Mouse (Mus musculus) E14TG2a.4 (cell line): ENCODE data around the gene Zkscan17.

Source experiments
- H3K27me3 ChIP-seq: 2 replicates; pipeline ENCODE4 v1.6.1; 2014; ENCODE audit warnings: low read length, control low read depth; ENCODE audit not compliant: insufficient read depth
- H3K36me3 ChIP-seq: 2 replicates; pipeline ENCODE4 v1.6.1; 2014; ENCODE audit warnings: low read length, control low read depth; ENCODE audit not compliant: insufficient read depth
- H3K4me1 ChIP-seq: replicated peaks from 2 replicates; pipeline ENCODE4 v1.6.1; 2014; ENCODE audit warnings: low read depth, low read length, control low read depth
- H3K4me3 ChIP-seq: replicated peaks from 2 replicates; pipeline ENCODE4 v1.5.1; 2014; ENCODE audit warnings: mild to moderate bottlenecking, low read length
- H3K9me3 ChIP-seq: 2 replicates; pipeline ENCODE4 v1.6.1; 2014; ENCODE audit warnings: low read length, control low read depth
- CTCF ChIP-seq: conservative IDR thresholded peaks from 2 replicates; pipeline ENCODE4 v1.5.1; 2014; ENCODE audit warnings: low read length
- NANOG ChIP-seq: IDR thresholded peaks from 2 replicates; pipeline ENCODE4 v1.6.1; 2014; ENCODE audit warnings: borderline replicate concordance, low read length, mixed read lengths
- POU5F1 ChIP-seq: IDR thresholded peaks from 2 replicates; pipeline ENCODE4 v1.6.1; 2014; ENCODE audit warnings: low read length, borderline replicate concordance

Gene Zkscan17

GRCm38 (mm10) chr11:59530870-59531535 is 4.5 kb upstream of the Zkscan17 start:
- no peaks in the 10 kb centered on the region; the same call in 1 of the 2 replicates for H3K27me3 ChIP-seq
- no peak overlapping the region for H3K4me3 ChIP-seq
- no peaks in the 10 kb centered on the region for H3K36me3 ChIP-seq
- H3K4me1 ChIP-seq = peaks cover 57% of the 10 kb centered on the region
- TF ChIP-seq NANOG = no peak
- H3K9me3 ChIP-seq = 0 out of 2 replicates have a peak, but pooled peaks cover 5% of the 10 kb centered on the region

GRCm38 (mm10) chr11:59530221-59530620 is 3.7 kb upstream of the Zkscan17 start:
- Histone ChIP-seq H3K4me1 (peaks cover 61% of the 10 kb centered on the region), H3K36me3 (no peaks in the 10 kb centered on the region), H3K4me3 (no peak overlapping the region), H3K9me3 (0 out of 2 replicates have a peak, but pooled peaks cover 5% of the 10 kb centered on the region), H3K27me3 (no peaks in the 10 kb centered on the region; the same call in 1 of the 2 replicates)
- TF ChIP-seq POU5F1 = no peak

- Histone ChIP-seq H3K9me3 (no peaks in the 10 kb centered on the region), H3K36me3 (no peaks in the 10 kb centered on the region), H3K27me3 (no peaks in the 10 kb centered on the region; the same call in 1 of the 2 replicates), H3K4me3 (peak overlapping the region; percentile 48), H3K4me1 (peaks cover 54% of the 10 kb centered on the region)
- TF ChIP-seq NANOG (no peak), CTCF (peak; percentile 99)
Observed at GRCm38 (mm10) chr11:59525237-59525636, 1.3 kb downstream of the Zkscan17 start.

- H3K36me3 ChIP-seq = no peaks in the 10 kb centered on the region
- no peaks in the 10 kb centered on the region; the same call in 1 of the 2 replicates for H3K27me3 ChIP-seq
- H3K9me3 ChIP-seq = no peaks in the 10 kb centered on the region
- TF ChIP-seq NANOG (no peak), CTCF (peak; percentile 70), POU5F1 (no peak)
- H3K4me1 ChIP-seq = peaks cover 65% of the 10 kb centered on the region
- no peak overlapping the region for H3K4me3 ChIP-seq
Observed at GRCm38 (mm10) chr11:59524150-59524549, 2.4 kb downstream of the Zkscan17 start.

GRCm38 (mm10) chr11:59519741-59520495 is 6.6 kb downstream of the Zkscan17 start:
- Histone ChIP-seq H3K4me1 (peaks cover 87% of the 10 kb centered on the region), H3K27me3 (no peaks in the 10 kb centered on the region), H3K4me3 (peak overlapping the region; percentile 64), H3K36me3 (peaks cover 12% of the 10 kb centered on the region), H3K9me3 (no peaks in the 10 kb centered on the region)
- no peak for TF ChIP-seq NANOG
- TF ChIP-seq POU5F1 = no peak
- TF ChIP-seq CTCF = no peak

- Histone ChIP-seq H3K36me3 (peaks cover 12% of the 10 kb centered on the region), H3K9me3 (no peaks in the 10 kb centered on the region), H3K4me3 (no peak overlapping the region), H3K4me1 (peaks cover 97% of the 10 kb centered on the region), H3K27me3 (no peaks in the 10 kb centered on the region)
- TF ChIP-seq CTCF (no peak), POU5F1 (no peak), NANOG (no peak)
Observed at GRCm38 (mm10) chr11:59518226-59518625, 8.3 kb downstream of the Zkscan17 start.

GRCm38 (mm10) chr11:59517441-59517840 is 9.1 kb downstream of the Zkscan17 start:
- H3K27me3 ChIP-seq = no peaks in the 10 kb centered on the region
- TF ChIP-seq POU5F1 (no peak), NANOG (no peak), CTCF (no peak)
- no peak overlapping the region for H3K4me3 ChIP-seq
- H3K4me1 ChIP-seq = peaks cover 97% of the 10 kb centered on the region
- no peaks in the 10 kb centered on the region for H3K9me3 ChIP-seq
- H3K36me3 ChIP-seq = peaks cover 12% of the 10 kb centered on the region

- TF ChIP-seq POU5F1 (no peak), CTCF (no peak), NANOG (no peak)
- Histone ChIP-seq H3K36me3 (peaks cover 20% of the 10 kb centered on the region), H3K27me3 (no peaks in the 10 kb centered on the region), H3K4me1 (peaks cover 98% of the 10 kb centered on the region), H3K9me3 (no peaks in the 10 kb centered on the region), H3K4me3 (no peak overlapping the region; the same call in 1 of the 2 replicates)
Observed at GRCm38 (mm10) chr11:59514789-59515188, 11.8 kb downstream of the Zkscan17 start.

- Histone ChIP-seq H3K9me3 (no peaks in the 10 kb centered on the region), H3K27me3 (no peaks in the 10 kb centered on the region), H3K4me1 (peaks cover 98% of the 10 kb centered on the region), H3K36me3 (peaks cover 24% of the 10 kb centered on the region), H3K4me3 (no peak overlapping the region)
- TF ChIP-seq CTCF = no peak
- no peak for TF ChIP-seq POU5F1
- TF ChIP-seq NANOG = no peak
Observed at GRCm38 (mm10) chr11:59514381-59514780, 12.2 kb downstream of the Zkscan17 start.
